8 mouse cellular contexts compared by ENCODE assay signal in genomic region chr3:104511538-104512423, GRCm38 (mm10). TPM values are rescaled to one million over a fixed set of nuclear protein-coding genes. Genes with fewer than 3 reads are reported as not detected.
DNase-seq lines count a peak whose midpoint lies in the region; ATAC-seq lines count a peak whose summit lies in the region.

Gene Lrig2, minus strand, starts transcription at chr3:104511918.

- H3K9ac ChIP-seq in hindbrain, embryonic 15.5 days: peak within 1 kb of the TSS; percentile 88

- peak; percentile 99 for ATAC-seq in hindbrain, embryonic 15.5 days (ENCODE audit: low FRiP score, low read depth)

- peak within 1 kb of the TSS; percentile 92 for H3K4me3 ChIP-seq in hindbrain, embryonic 15.5 days

- H3K36me3 ChIP-seq in hindbrain, embryonic 15.5 days: no peaks in the 10 kb centered on the region

- under 1% methylated on average over 71 of the region's 71 CpGs for WGBS in hindbrain, embryonic 15.5 days

- no peaks in the 10 kb centered on the region for H3K27me3 ChIP-seq in hindbrain, embryonic 15.5 days

- peak; percentile 99 for DNase-seq in T-cell, adult 2 months (ENCODE audit: low spot score)
- peak; percentile 99 for DNase-seq in cerebellum, postnatal 36 days
- DNase-seq in frontal cortex, postnatal 36 days (ENCODE audit: low spot score in 2 of 2): peak; percentile 97 to 100
- peak; percentile 99 for DNase-seq in left cerebral cortex, adult 11 months (ENCODE audit: low spot score)
- DNase-seq in lung, postnatal 4 days: peak; percentile 99
- peak; percentile 98 for DNase-seq in retina, postnatal 7 days (ENCODE audit: low read depth, low spot score)
- peak; percentile 94 for DNase-seq in urinary bladder, adult 2 months (ENCODE audit: low spot score)

- H3K9me3 ChIP-seq in hindbrain, embryonic 15.5 days: no peaks in the 10 kb centered on the region

- H3K4me1 ChIP-seq in hindbrain, embryonic 15.5 days (replicated peaks): peaks cover 29% of the 10 kb centered on the region

- peak within 1 kb of the TSS; percentile 99 for H3K27ac ChIP-seq in hindbrain, embryonic 15.5 days (replicated peaks)

- peak within 1 kb of the TSS; percentile 76 for H3K4me2 ChIP-seq in hindbrain, embryonic 15.5 days

RNA-seq across cellular contexts. Expression of gene Lrig2, which starts in this region (rescaled TPM):
- polyA plus RNA-seq in hindbrain, embryonic 15.5 days (2015; fragmentation: Nextera tagmentation; extraction: Ambion mirVana): 25.5 and 28.2 TPM in 2 replicates
- polyA plus RNA-seq in urinary bladder, adult 2 months (2012; rRNA removed): 11.0 and 11.1 TPM in 2 replicates

Comparison
In these comparisons a context has a peak if more than half of its experiments do, and no peak if none do; other contexts are left out.
1. Peak in every context shown above with its lines: DNase-seq, ATAC-seq, H3K4me3 ChIP-seq and H3K27ac ChIP-seq.